Mouse (Mus musculus): Measurements from ENCODE around the gene Ccs. TPM values are rescaled to one million over a fixed set of nuclear protein-coding genes. Genes with fewer than 3 reads are reported as not detected.
"Not testable (repeated sequence)": the region's sequence is repeated elsewhere in the genome, so short reads cannot be mapped to it uniquely, and the experiment has no call there.

Ccs gene
- polyA plus RNA-seq, 2 experiments, result 63.2 to 65.9 TPM

GRCm38 (mm10) chr19:4820678-4821303 is 18.3 kb downstream of the Ccs start:
- no peak overlapping the region for H3K9ac ChIP-seq (ENCODE audit: low read depth, low read length, severe bottlenecking)
- WGBS, result 75% methylated on average over 5 of the region's 5 CpGs
- peak; percentile 59 for DNase-seq (ENCODE audit: low spot score)
- H3K9me3 ChIP-seq (ENCODE audit: control insufficient read depth, low read length), result no peaks in the 10 kb centered on the region
- no peak overlapping the region for H3K4me3 ChIP-seq (replicated peaks; ENCODE audit: low read length)
- H3K36me3 ChIP-seq (ENCODE audit: control insufficient read depth, insufficient read depth, low read length), result peaks cover 14% of the 10 kb centered on the region
- no peak overlapping the region for H3K27ac ChIP-seq (replicated peaks; ENCODE audit: low read depth, low read length)
- no peaks in the 10 kb centered on the region for H3K27me3 ChIP-seq (ENCODE audit: control insufficient read depth, insufficient read depth, low read length)
- H3K4me2 ChIP-seq (replicated peaks; ENCODE audit: low read depth, low read length, severe bottlenecking), result no peak overlapping the region
- no peak for TF ChIP-seq POLR2A (IDR thresholded peaks at IDR 0.05; ENCODE audit: borderline replicate concordance, extremely low read depth, insufficient read depth, insufficient read length)
- ATAC-seq (ENCODE audit: low FRiP score, low read depth), result no peak
- no peaks in the 10 kb centered on the region for H3K4me1 ChIP-seq (ENCODE audit: control insufficient read depth, insufficient read depth, low read length)

GRCm38 (mm10) chr19:4817182-4817835 is 21.8 kb downstream of the Ccs start:
- 69% methylated on average over 1 of the region's 1 CpGs for WGBS

DNA sequence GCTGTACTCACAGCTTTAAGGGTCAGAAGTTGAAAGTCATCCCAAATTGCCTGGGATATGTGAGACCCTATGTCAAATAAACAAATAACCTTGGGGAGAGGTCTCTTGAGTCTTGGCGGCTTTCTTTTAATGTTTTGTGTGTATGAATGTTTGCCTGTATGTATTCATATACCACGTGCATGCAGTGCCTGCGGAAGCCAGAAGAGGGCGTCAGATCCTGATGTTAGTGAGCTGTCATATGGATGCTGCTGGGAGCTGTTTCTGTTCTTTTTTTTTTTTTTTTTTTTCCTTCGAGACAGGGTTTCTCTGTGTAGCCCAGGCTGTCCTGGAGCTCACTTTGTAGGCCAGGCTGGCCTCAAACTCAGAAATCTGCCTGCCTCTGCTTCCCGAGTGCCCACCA is 26.1 kb downstream of the Ccs start:
- Histone ChIP-seq H3K36me3 (ENCODE audit: control insufficient read depth, insufficient read depth, low read length) (no peaks in the 10 kb centered on the region), H3K4me2 (replicated peaks; ENCODE audit: low read depth, low read length, severe bottlenecking) (no peak overlapping the region), H3K9ac (ENCODE audit: low read depth, low read length, severe bottlenecking) (no peak overlapping the region), H3K4me3 (replicated peaks; ENCODE audit: low read length) (no peak overlapping the region), H3K4me1 (ENCODE audit: control insufficient read depth, insufficient read depth, low read length) (peaks cover 20% of the 10 kb centered on the region), H3K27ac (replicated peaks; ENCODE audit: low read depth, low read length) (no peak overlapping the region), H3K9me3 (ENCODE audit: control insufficient read depth, low read length) (no peaks in the 10 kb centered on the region), H3K27me3 (ENCODE audit: control insufficient read depth, insufficient read depth, low read length) (no peaks in the 10 kb centered on the region)
- DNase-seq (ENCODE audit: low spot score) (no peak), ATAC-seq (ENCODE audit: low FRiP score, low read depth) (no peak)
- WGBS, result 83% methylated on average over 6 of the region's 6 CpGs
- TF ChIP-seq POLR2A (IDR thresholded peaks at IDR 0.05; ENCODE audit: borderline replicate concordance, extremely low read depth, insufficient read depth, insufficient read length), result no peak

More at GRCm38 (mm10) chr19:4817182-4817835, 21.8 kb downstream of the Ccs start:
- no peak overlapping the region for H3K4me2 ChIP-seq (replicated peaks; ENCODE audit: low read depth, low read length, severe bottlenecking)
- H3K36me3 ChIP-seq (ENCODE audit: control insufficient read depth, insufficient read depth, low read length), result no peaks in the 10 kb centered on the region
- ATAC-seq (ENCODE audit: low FRiP score, low read depth), result no peak
- no peak overlapping the region for H3K9ac ChIP-seq (ENCODE audit: low read depth, low read length, severe bottlenecking)
- H3K27me3 ChIP-seq (ENCODE audit: control insufficient read depth, insufficient read depth, low read length), result no peaks in the 10 kb centered on the region
- no peak for DNase-seq (ENCODE audit: low spot score)
- peaks cover under 1% of the 10 kb centered on the region; the same call in 1 of the 2 replicates for H3K4me1 ChIP-seq (ENCODE audit: control insufficient read depth, insufficient read depth, low read length)
- no peak overlapping the region for H3K27ac ChIP-seq (replicated peaks; ENCODE audit: low read depth, low read length)
- no peak for TF ChIP-seq POLR2A (IDR thresholded peaks at IDR 0.05; ENCODE audit: borderline replicate concordance, extremely low read depth, insufficient read depth, insufficient read length)
- no peaks in the 10 kb centered on the region for H3K9me3 ChIP-seq (ENCODE audit: control insufficient read depth, low read length)
- no peak overlapping the region for H3K4me3 ChIP-seq (replicated peaks; ENCODE audit: low read length)

- not testable (repeated sequence) for H3K9me3 ChIP-seq (ENCODE audit: control insufficient read depth, low read length); H3K27me3 ChIP-seq (ENCODE audit: control insufficient read depth, insufficient read depth, low read length); H3K36me3 ChIP-seq (ENCODE audit: control insufficient read depth, insufficient read depth, low read length); ATAC-seq (ENCODE audit: low FRiP score, low read depth); DNase-seq (ENCODE audit: low spot score)
- 76% methylated on average over 8 of the region's 8 CpGs for WGBS
- Histone ChIP-seq H3K9ac (ENCODE audit: low read depth, low read length, severe bottlenecking) (peak overlapping the region; percentile 88), H3K4me2 (replicated peaks; ENCODE audit: low read depth, low read length, severe bottlenecking) (peak overlapping the region; percentile 93), H3K27ac (replicated peaks; ENCODE audit: low read depth, low read length) (peak overlapping the region; percentile 95), H3K4me3 (replicated peaks; ENCODE audit: low read length) (peak overlapping the region; percentile 91), H3K4me1 (ENCODE audit: control insufficient read depth, insufficient read depth, low read length) (peaks cover 21% of the 10 kb centered on the region)
These were observed 26.7 kb downstream of the Ccs start for GRCm38 (mm10) chr19:4812334-4812949.

DNA sequence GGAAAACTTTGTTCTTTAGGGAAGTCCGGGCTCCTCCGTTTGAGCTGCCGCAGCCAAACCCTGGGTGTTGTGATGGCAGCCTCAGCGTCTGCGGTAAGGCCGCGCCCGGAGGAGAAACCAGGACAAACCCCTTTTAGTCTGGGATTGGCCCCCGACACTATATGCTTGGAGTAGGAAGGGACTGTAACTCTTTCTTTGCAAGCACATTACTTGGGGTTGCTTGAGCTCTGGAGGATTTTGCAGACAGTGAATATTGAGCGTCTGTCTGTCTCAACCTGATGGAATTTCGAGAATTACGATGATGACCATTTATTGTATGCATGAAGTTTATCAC is 27.3 kb downstream of the Ccs start:
- Histone ChIP-seq H3K27me3 (ENCODE audit: control insufficient read depth, insufficient read depth, low read length) (no peaks in the 10 kb centered on the region), H3K4me2 (replicated peaks; ENCODE audit: low read depth, low read length, severe bottlenecking) (peak overlapping the region; percentile 93), H3K9me3 (ENCODE audit: control insufficient read depth, low read length) (no peaks in the 10 kb centered on the region), H3K36me3 (ENCODE audit: control insufficient read depth, insufficient read depth, low read length) (no peaks in the 10 kb centered on the region), H3K9ac (ENCODE audit: low read depth, low read length, severe bottlenecking) (peak overlapping the region; percentile 88), H3K27ac (replicated peaks; ENCODE audit: low read depth, low read length) (peak overlapping the region; percentile 95), H3K4me3 (replicated peaks; ENCODE audit: low read length) (peak overlapping the region; percentile 91), H3K4me1 (ENCODE audit: control insufficient read depth, insufficient read depth, low read length) (peaks cover 21% of the 10 kb centered on the region)
- 3% methylated on average over 12 of the region's 12 CpGs for WGBS
- DNase-seq (ENCODE audit: low spot score), result no peak
- TF ChIP-seq POLR2A (IDR thresholded peaks at IDR 0.05; ENCODE audit: borderline replicate concordance, extremely low read depth, insufficient read depth, insufficient read length), result no peak
- ATAC-seq (ENCODE audit: low FRiP score, low read depth), result peak; percentile 68

Data from limb, embryonic 14.5 days (tissue).